Mouse (Mus musculus) neural tube, embryonic 11.5 days (tissue): ENCODE data around the gene Prom2. TPM values are rescaled to one million over a fixed set of nuclear protein-coding genes. Genes with fewer than 3 reads are reported as not detected.
A peak's percentile ranks its signal among the peaks of the same experiment; 100 is the strongest.

Experiments used
- ATAC-seq: fragments of 200-750 bp; cut with Nextera tagmentation; 2 replicates; pipeline ENCODE4 v1.8.0; 2017; ENCODE audit warnings: moderate number of reproducible peaks, mild to moderate bottlenecking, moderate TSS enrichment, moderate library complexity; ENCODE audit not compliant: insufficient read depth, low FRiP score, low TSS enrichment
- DNase-seq: peaks from one replicate; pipeline ENCODE4 v3.0.0-alpha.2; 2015; ENCODE audit warnings: low spot score
- H3K27ac ChIP-seq: fragments of 300-500 bp; sonication (generic); 2 replicates; pipeline ENCODE4 v1.5.1; 2014; ENCODE audit warnings: low read depth, mild to moderate bottlenecking, low read length
- H3K27me3 ChIP-seq: fragments of 300-500 bp; sonication (generic); 2 replicates; pipeline ENCODE4 v1.6.1; 2014; ENCODE audit warnings: mild to moderate bottlenecking, low read length, mixed read lengths; ENCODE audit not compliant: control insufficient read depth, insufficient read depth
- H3K36me3 ChIP-seq: fragments of 300-500 bp; sonication (generic); 2 replicates; pipeline ENCODE4 v1.6.1; 2014; ENCODE audit warnings: mild to moderate bottlenecking, low read length, moderate library complexity, mixed read lengths; ENCODE audit not compliant: control insufficient read depth, insufficient read depth
- H3K4me1 ChIP-seq: fragments of 300-500 bp; sonication (generic); 2 replicates; pipeline ENCODE4 v1.6.1; 2014; ENCODE audit warnings: low read length, mixed read lengths; ENCODE audit not compliant: control insufficient read depth, insufficient read depth
- H3K4me2 ChIP-seq: fragments of 300-500 bp; sonication (generic); 2 replicates; pipeline ENCODE4 v1.6.1; 2014; ENCODE audit warnings: low read depth, mild to moderate bottlenecking, moderate library complexity
- H3K4me3 ChIP-seq: fragments of 300-500 bp; sonication (generic); 2 replicates; pipeline ENCODE4 v1.5.1; 2014; ENCODE audit warnings: low read depth, low read length
- H3K9ac ChIP-seq: fragments of 300-500 bp; sonication (generic); 2 replicates; pipeline ENCODE4 v1.6.1; 2014; ENCODE audit warnings: mild to moderate bottlenecking, low read length
- H3K9me3 ChIP-seq: fragments of 300-500 bp; sonication (generic); 2 replicates; pipeline ENCODE4 v1.6.1; 2016; ENCODE audit warnings: low read length; ENCODE audit not compliant: control insufficient read depth
- WGBS: fragments of 180-500 bp; shearing (Covaris S2); extraction: QIAGEN DNeasy Blood & Tissue Kit; methylation state at CpG from one replicate; pipeline ENCODE4 v1.1.7; 2014; 5-methylcytosine and 5-hydroxymethylcytosine counted together
- polyA plus RNA-seq: library from polyadenylated mRNA; unstranded; fragments of >200 nt; fragmentation: Nextera tagmentation; extraction: Ambion mirVana; gene quantifications from 2 replicates; pipeline ENCODE4 v1.2.1, GENCODE M21; 2014

The Prom2 gene
- polyA plus RNA-seq, 1 experiment from 2014 or later, result 0.89 TPM

DNA sequence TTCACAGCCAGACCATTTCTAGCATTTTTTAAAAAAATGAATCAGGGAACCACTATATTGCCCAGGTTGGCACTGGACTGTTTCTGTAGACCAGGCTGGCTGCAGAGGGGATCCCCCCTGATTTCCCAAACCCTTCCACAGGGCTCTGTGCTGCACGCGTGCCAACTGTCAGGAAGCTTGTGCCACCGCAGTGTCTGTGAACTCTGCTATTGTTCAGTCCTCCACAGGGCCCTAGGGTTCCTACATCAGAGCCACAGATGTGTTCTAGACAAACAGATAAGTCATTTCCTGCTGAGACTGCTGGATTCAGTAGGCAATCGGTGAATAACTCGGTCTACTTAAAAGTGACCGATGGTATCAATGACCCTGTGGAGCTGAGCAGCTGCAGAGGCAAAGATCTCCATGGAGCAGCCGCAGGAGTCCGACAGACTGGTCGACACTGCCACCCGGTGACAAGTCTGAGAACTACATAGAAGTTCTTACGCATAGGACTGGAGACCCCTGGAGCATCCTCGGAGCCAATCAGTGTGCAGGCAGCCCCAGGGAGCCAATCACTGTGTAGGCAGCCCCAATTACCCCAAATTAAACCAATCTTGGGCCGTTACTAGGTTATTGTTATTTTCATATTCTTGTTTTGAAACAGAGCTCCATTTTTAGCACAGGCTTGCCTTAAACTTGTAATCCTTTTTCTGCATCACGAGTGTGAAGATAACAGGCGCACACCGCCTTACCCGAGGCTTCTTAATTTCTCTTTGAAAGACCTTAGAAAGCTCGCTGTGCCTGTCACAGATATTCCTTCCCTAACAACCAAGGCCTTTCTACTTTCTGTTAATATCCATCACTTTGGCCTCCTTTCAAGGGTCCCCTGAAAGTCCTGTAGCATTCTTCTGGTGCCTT is 18.1 kb upstream of the Prom2 start:
- Histone ChIP-seq H3K4me2 (peak overlapping the region; percentile 38), H3K9me3 (no peaks in the 10 kb centered on the region), H3K4me1 (no peaks in the 10 kb centered on the region), H3K27me3 (no peaks in the 10 kb centered on the region), H3K36me3 (no peaks in the 10 kb centered on the region), H3K9ac (no peak overlapping the region; the same call in 1 of the 2 replicates), H3K4me3 (peak overlapping the region; percentile 17; the same call in 1 of the 2 replicates), H3K27ac (no peak overlapping the region)
- DNase-seq (peak; percentile 88), ATAC-seq (peak; percentile 99)
- 14% methylated on average over 18 of the region's 18 CpGs for WGBS

DNA sequence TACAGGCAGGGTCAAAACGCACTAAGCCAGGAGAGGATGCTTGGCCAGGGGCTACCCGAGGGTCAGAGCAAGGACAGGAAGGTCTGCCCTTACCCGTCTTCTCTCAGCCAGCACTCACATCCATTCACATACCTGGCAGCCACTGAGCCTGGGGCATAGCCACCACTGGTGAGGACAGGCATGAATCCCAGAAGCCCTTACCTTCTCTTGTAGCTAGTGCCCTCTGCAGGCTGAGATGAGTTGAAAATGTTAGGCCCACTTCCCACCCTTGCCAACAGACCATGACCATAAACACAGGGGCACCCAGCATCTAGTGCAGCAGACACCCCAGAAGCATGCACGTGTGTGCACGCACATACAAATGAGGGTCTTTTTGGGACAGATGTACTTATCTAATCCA is 9.8 kb upstream of the Prom2 start:
- H3K27me3 ChIP-seq, result no peaks in the 10 kb centered on the region
- ATAC-seq, result no peak
- H3K36me3 ChIP-seq, result no peaks in the 10 kb centered on the region
- no peak overlapping the region for H3K9ac ChIP-seq
- WGBS, result 46% methylated on average over 5 of the region's 5 CpGs
- DNase-seq, result no peak
- no peaks in the 10 kb centered on the region for H3K9me3 ChIP-seq
- no peak overlapping the region for H3K4me3 ChIP-seq
- no peak overlapping the region for H3K27ac ChIP-seq
- H3K4me1 ChIP-seq, result no peaks in the 10 kb centered on the region
- H3K4me2 ChIP-seq, result no peak overlapping the region

DNA sequence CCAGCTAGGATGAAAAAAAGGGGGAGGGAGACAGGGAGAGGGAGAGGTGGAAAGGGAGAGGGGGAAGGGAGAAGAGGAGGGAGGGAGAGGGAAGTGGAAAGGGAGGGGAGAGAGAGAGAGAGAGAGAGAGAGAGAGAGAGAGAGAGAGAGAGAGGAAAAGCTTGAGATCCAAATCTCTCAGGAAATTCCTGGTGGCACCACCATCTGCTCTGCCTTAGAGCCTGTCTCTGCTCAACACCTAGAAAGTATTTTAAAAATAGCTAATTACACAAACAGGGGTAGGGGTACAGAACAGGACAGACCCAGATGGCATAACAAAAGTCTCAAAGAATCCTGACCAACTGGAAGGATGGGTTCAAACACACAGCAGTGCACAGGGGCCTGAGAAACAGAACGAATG is 9.2 kb upstream of the Prom2 start:
- DNase-seq (no peak), ATAC-seq (no peak)
- Histone ChIP-seq H3K9ac (no peak overlapping the region), H3K4me3 (no peak overlapping the region), H3K36me3 (no peaks in the 10 kb centered on the region), H3K27ac (no peak overlapping the region), H3K4me2 (no peak overlapping the region), H3K9me3 (no peaks in the 10 kb centered on the region), H3K4me1 (no peaks in the 10 kb centered on the region), H3K27me3 (no peaks in the 10 kb centered on the region)
- WGBS, result 85% methylated on average over 1 of the region's 1 CpGs

DNA sequence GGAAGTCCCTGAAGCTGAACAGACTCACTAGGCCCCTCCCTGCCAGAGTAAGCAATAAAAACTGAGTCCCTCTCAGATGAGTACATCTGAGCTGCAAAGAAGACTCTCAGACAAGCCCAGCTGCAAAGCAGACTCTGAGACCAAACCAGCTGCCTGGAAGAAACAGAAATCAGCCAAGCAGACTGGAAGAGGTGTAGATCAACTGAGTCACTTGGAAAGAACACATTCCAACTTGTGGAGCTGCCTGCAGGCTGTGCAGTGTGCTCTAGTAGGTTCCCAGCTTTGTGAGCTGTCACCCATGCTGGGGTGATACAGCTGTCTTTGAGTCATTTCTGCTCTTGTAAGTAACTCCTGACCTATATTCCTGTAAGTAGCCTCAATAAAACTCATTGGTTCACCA is 8.4 kb upstream of the Prom2 start:
- Histone ChIP-seq H3K4me2 (no peak overlapping the region), H3K27ac (no peak overlapping the region), H3K9ac (no peak overlapping the region), H3K36me3 (no peaks in the 10 kb centered on the region), H3K27me3 (no peaks in the 10 kb centered on the region), H3K9me3 (no peaks in the 10 kb centered on the region), H3K4me1 (no peaks in the 10 kb centered on the region), H3K4me3 (no peak overlapping the region)
- DNase-seq (no peak), ATAC-seq (no peak)

DNA sequence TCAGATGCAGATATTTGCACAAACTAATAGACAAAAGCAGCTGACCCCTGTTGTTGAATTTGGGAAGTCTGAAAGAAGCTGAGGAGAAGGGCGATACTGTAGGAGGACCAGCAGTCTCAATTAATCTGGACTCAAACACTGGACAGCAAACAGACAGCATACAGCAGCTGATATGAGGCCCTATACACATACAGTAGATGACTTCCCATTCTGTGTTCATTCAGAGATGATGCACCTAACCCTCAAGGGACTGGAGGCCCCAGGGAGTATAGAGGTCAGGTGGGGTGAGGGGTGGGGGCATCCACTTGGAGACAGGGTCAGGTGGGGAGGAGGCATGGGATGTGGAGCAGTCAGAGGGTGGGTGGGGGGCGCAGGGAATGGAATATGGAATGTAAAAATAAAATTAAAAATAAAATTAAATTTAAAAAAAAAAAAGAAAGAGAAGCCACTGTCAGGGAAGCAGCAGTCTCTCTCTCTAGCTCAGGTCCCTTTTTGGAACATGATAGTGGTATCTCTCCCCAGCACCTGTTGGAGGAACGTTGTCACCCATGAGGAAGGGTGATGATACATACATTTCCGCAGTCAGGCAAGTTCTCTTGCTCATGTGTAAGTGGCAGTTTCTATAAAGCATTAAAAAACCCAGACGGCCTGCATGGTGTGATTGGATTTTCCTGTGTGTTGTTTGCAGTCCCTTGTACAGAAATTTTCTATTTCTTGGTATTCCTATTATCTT is 7.2 kb upstream of the Prom2 start:
- 77% methylated on average over 5 of the region's 5 CpGs for WGBS
- DNase-seq, result no peak

DNA sequence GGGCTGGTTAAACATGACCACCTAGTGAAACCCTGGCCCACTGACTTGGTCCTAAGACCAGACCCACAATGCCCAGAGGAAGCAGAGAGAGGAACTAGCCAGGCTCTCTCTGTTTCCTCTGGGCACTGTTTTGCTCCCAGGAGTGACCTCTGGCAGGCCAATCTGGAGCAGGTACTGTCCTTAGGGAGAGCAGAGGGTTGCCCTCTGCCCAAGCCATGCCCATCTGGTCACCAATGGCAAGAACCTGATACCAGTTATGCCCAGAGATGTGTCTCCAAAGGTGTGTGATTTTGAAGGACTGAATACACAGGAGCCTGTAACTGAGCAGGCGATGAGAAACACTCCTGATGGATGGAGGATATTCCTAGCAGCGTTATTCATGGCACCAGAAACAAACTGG is 430 bp upstream of the Prom2 start:
- WGBS, result 89% methylated on average over 2 of the region's 2 CpGs
- Histone ChIP-seq H3K4me3 (no peak overlapping the region), H3K4me1 (no peaks in the 10 kb centered on the region), H3K27me3 (peaks cover 40% of the 10 kb centered on the region), H3K9ac (no peak overlapping the region), H3K4me2 (no peak overlapping the region), H3K36me3 (no peaks in the 10 kb centered on the region), H3K27ac (no peak overlapping the region), H3K9me3 (no peaks in the 10 kb centered on the region)
- DNase-seq, result no peak
- ATAC-seq, result no peak

More for the DNA sequence above, 7.2 kb upstream of the Prom2 start:
- no peak overlapping the region for H3K9ac ChIP-seq
- H3K4me3 ChIP-seq, result no peak overlapping the region
- H3K27me3 ChIP-seq, result no peaks in the 10 kb centered on the region
- H3K4me1 ChIP-seq, result no peaks in the 10 kb centered on the region
- H3K4me2 ChIP-seq, result no peak overlapping the region
- H3K36me3 ChIP-seq, result no peaks in the 10 kb centered on the region
- no peak overlapping the region for H3K27ac ChIP-seq
- no peak for ATAC-seq
- H3K9me3 ChIP-seq, result no peaks in the 10 kb centered on the region

DNA sequence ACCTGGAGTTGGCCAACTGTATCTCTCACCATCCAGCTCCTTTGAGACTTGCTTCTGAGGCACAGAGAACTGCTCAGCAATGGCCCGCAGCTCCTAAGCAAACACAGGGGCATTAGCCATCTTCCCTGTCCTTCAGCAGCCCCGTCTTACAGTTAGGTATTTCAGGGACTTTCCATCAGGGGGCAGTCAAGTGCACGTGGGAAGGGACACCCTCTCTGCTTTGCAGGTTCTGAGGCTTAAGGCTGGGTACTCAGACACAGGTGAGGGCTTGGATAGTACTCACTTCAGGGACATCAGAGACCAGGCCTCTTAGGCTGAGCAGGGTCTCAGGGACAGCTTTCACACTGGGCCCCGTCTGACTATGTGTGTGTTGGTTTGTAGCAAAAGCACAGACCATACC is 1.8 kb downstream of the Prom2 start:
- no peaks in the 10 kb centered on the region for H3K9me3 ChIP-seq
- H3K27me3 ChIP-seq, result peaks cover 40% of the 10 kb centered on the region
- H3K4me2 ChIP-seq, result no peak overlapping the region
- H3K36me3 ChIP-seq, result no peaks in the 10 kb centered on the region
- DNase-seq (no peak), ATAC-seq (no peak)
- WGBS, result 36% methylated on average over 4 of the region's 4 CpGs
- no peak overlapping the region for H3K4me3 ChIP-seq
- no peak overlapping the region for H3K9ac ChIP-seq
- H3K27ac ChIP-seq, result no peak overlapping the region
- H3K4me1 ChIP-seq, result no peaks in the 10 kb centered on the region

DNA sequence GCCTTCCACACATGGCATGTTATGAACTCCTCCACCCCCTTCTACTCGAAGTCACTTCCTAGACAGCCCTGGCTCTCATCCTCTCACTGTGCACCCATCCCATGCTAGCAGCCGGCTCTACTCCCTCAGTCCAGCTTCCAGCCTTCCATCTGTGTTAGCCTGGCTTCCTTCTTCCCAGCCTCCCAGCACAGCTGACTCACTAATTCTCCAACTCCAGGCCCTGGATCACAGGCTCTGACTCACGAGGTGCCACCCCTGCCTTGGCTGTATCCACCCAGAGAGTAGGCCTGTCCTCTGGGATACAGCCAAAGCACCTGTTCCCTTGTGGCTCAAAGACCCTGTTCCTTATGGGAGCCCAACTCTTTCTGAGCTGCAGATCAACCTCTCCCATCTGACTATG is 3.7 kb downstream of the Prom2 start:
- H3K4me2 ChIP-seq, result no peak overlapping the region
- H3K9ac ChIP-seq, result no peak overlapping the region
- H3K4me3 ChIP-seq, result no peak overlapping the region
- no peak overlapping the region for H3K27ac ChIP-seq
- 77% methylated on average over 3 of the region's 3 CpGs for WGBS
- no peaks in the 10 kb centered on the region for H3K4me1 ChIP-seq
- peaks cover 32% of the 10 kb centered on the region for H3K27me3 ChIP-seq
- DNase-seq (no peak), ATAC-seq (no peak)
- H3K9me3 ChIP-seq, result no peaks in the 10 kb centered on the region
- no peaks in the 10 kb centered on the region for H3K36me3 ChIP-seq

DNA sequence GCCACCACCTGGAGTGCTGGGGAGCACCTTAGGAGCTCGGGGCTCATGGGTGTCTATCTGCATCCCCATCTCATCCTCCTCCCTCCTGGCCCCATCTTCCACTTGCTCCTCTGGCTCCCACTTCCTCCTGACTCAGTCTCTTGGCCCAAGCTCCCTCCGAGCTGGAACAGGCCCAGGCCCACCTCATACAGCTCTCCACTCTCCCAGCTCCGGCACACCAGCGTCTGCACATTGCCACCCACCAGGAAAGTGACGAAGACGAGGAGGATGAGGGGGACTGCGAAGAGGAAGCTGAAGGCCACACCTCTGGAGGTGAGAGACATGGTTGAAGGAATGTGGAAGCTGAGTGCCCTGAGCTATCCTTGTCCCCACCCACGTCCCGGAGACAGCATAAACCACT is 5.9 kb downstream of the Prom2 start:
- Histone ChIP-seq H3K36me3 (no peaks in the 10 kb centered on the region), H3K9ac (no peak overlapping the region), H3K27ac (no peak overlapping the region), H3K4me3 (no peak overlapping the region), H3K4me2 (no peak overlapping the region), H3K4me1 (no peaks in the 10 kb centered on the region), H3K9me3 (no peaks in the 10 kb centered on the region), H3K27me3 (peaks cover 10% of the 10 kb centered on the region)
- ATAC-seq (no peak), DNase-seq (no peak)
- WGBS, result 84% methylated on average over 9 of the region's 9 CpGs
